Mouse (Mus musculus): Measurements from ENCODE around the gene Cox19. TPM values are rescaled to one million over a fixed set of nuclear protein-coding genes. Genes with fewer than 3 reads are reported as not detected.

Gene Cox19
- polyA plus RNA-seq, 1 experiment: 66.0 TPM

DNA sequence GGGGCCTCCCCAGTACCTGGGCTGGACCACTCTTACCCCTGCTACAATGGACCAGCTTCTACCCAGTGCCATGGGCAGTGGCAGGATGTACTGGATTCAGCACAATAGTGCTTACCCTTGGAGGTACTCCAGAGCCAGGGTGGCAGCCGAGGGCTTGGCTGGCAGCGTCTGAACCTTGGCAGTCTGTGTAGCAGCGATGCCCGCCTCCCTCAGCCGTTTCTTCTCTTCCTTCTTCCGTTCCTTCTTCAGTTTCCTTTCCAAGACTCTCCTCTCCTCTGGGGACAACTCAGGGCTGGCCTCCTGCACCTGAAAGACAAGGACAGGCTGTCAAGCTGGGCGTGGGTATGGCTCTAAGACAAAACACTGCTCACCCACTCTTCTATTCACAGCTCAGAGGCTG, 12.6 kb upstream of the Cox19 start:
- no peaks in the 10 kb centered on the region for H3K79me2 ChIP-seq (ENCODE audit: control insufficient read depth, insufficient read depth)
- no peak for TF ChIP-seq REST (IDR thresholded peaks at IDR 0.05; ENCODE audit: insufficient read depth, insufficient read length)
- TF ChIP-seq POLR2AphosphoS2 (IDR thresholded peaks at IDR 0.05; ENCODE audit: insufficient read length, low read depth): no peak
- TF ChIP-seq SRF (IDR thresholded peaks at IDR 0.05; ENCODE audit: control insufficient read depth, insufficient read length, low read depth): no peak
- TF ChIP-seq E2F4 (IDR thresholded peaks at IDR 0.05; ENCODE audit: insufficient read depth): no peak
- TF ChIP-seq USF1 (IDR thresholded peaks at IDR 0.05; ENCODE audit: low read depth): no peak
- TF ChIP-seq CEBPB (IDR thresholded peaks at IDR 0.05; ENCODE audit: insufficient read depth, poor library complexity, severe bottlenecking): no peak
- TF ChIP-seq MYOG (IDR thresholded peaks at IDR 0.05; ENCODE audit: control insufficient read depth in 1 of 3, insufficient read depth in 1 of 3, insufficient read length in 2 of 3, low read depth in 2 of 3): no peak
- H3K27me3 ChIP-seq (ENCODE audit: control insufficient read depth, insufficient read depth, insufficient read length): no peaks in the 10 kb centered on the region
- H3K36me3 ChIP-seq (ENCODE audit: control insufficient read depth, insufficient read depth): no peaks in the 10 kb centered on the region
- H3ac ChIP-seq (ENCODE audit: control insufficient read depth, insufficient read length): no peak overlapping the region
- no peak overlapping the region for H3K4me3 ChIP-seq
- H3K4me2 ChIP-seq (ENCODE audit: low read depth): no peak overlapping the region

DNA sequence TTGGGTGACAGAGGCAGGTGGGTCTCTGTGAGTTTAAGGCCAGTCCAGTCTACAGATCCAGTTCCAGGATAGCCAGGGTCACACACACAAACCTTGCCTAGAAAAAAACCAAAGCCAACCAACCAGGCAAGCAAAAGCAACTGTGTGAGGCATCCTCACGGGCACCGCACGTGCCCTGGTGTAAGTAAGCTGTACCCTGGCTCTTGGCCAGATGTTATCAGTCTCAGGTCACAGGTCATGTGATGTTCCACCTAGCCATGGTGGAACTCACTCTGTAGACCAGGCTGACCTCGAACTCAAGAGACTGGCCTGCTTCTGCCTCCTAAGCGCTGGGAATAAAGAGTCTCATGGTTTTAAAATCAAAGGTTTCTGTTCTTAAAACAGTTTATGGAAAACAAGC, 8.0 kb upstream of the Cox19 start:
- Histone ChIP-seq H3ac (ENCODE audit: control insufficient read depth, insufficient read length) (no peak overlapping the region), H3K36me3 (ENCODE audit: control insufficient read depth, insufficient read depth) (no peaks in the 10 kb centered on the region), H3K27me3 (ENCODE audit: control insufficient read depth, insufficient read depth, insufficient read length) (no peaks in the 10 kb centered on the region), H3K4me2 (ENCODE audit: low read depth) (no peak overlapping the region), H3K79me2 (ENCODE audit: control insufficient read depth, insufficient read depth) (no peaks in the 10 kb centered on the region), H3K4me3 (no peak overlapping the region)
- no peak for TF ChIP-seq SRF (IDR thresholded peaks at IDR 0.05; ENCODE audit: control insufficient read depth, insufficient read length, low read depth)
- TF ChIP-seq POLR2AphosphoS2 (IDR thresholded peaks at IDR 0.05; ENCODE audit: insufficient read length, low read depth): no peak
- TF ChIP-seq TCF12 (IDR thresholded peaks at IDR 0.05; ENCODE audit: insufficient read depth, poor library complexity, severe bottlenecking): no peak
- no peak for TF ChIP-seq MYOG (IDR thresholded peaks at IDR 0.05; ENCODE audit: control insufficient read depth in 1 of 3, insufficient read depth in 1 of 3, insufficient read length in 2 of 3, low read depth in 2 of 3)
- no peak for TF ChIP-seq TCF3 (IDR thresholded peaks at IDR 0.05; ENCODE audit: insufficient read length, low read depth)
- no peak for TF ChIP-seq POLR2A (IDR thresholded peaks at IDR 0.05; ENCODE audit: insufficient read length, low read depth)
- TF ChIP-seq USF1 (IDR thresholded peaks at IDR 0.05; ENCODE audit: low read depth): no peak
- no peak for TF ChIP-seq MAX (IDR thresholded peaks at IDR 0.05; ENCODE audit: low read depth)
- no peak for TF ChIP-seq REST (IDR thresholded peaks at IDR 0.05; ENCODE audit: insufficient read depth, insufficient read length)
- TF ChIP-seq MYOD1 (IDR thresholded peaks at IDR 0.05; ENCODE audit: control insufficient read depth in 1 of 3, insufficient read length in 2 of 3, low read depth in 2 of 3): no peak
- TF ChIP-seq CEBPB (IDR thresholded peaks at IDR 0.05; ENCODE audit: insufficient read depth, poor library complexity, severe bottlenecking): no peak
- TF ChIP-seq E2F4 (IDR thresholded peaks at IDR 0.05; ENCODE audit: insufficient read depth): no peak

DNA sequence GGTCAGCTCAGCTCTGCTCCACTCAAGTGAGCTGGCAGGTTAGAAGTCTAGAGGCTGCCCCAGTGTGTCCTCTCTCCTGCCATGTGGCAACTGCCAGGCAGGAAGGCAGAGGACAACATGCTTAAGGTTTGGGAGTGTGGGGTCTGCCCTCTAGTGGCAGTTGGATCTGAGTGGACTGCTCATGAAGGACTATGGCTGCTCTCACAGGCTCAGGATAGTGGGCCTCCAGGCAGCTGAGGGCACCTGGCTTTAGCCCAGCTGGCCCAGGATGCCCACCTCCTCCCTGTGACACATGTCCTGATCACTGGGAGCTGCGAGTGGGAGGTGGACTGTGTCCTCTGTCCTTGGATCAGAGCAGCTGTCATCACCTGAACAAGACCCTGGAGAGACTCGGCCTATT, 7.4 kb upstream of the Cox19 start:
- H3K4me2 ChIP-seq (ENCODE audit: low read depth): no peak overlapping the region

DNA sequence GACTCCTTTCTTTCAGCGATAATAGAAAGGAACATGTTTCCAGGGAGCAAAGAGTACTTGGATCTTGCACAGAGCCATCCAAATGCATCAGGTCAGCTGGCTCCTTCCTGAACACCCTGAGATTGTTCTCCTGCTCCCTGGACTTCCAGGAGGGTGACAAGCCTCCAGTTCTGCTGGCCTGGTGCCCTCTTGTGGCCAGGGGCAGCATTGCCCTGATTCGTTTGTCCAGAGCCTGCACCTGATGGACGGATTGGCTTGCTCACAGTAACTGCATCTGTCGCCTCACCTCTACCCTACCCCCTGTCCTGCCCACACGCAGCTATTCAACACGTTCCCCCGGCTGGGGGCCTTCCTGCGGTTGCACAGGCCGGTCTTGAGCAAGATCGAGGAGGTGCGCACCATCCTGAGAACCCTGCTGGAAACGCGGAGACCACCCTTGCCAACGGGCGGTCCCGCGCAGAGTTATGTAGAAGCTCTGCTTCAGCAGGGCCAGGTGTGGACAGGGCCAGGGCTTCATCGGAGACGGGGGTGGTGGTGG, 4.1 kb upstream of the Cox19 start:
- Histone ChIP-seq H3K4me3 (no peak overlapping the region), H3K4me2 (ENCODE audit: low read depth) (no peak overlapping the region), H3ac (ENCODE audit: control insufficient read depth, insufficient read length) (no peak overlapping the region), H3K36me3 (ENCODE audit: control insufficient read depth, insufficient read depth) (no peaks in the 10 kb centered on the region), H3K79me2 (ENCODE audit: control insufficient read depth, insufficient read depth) (no peaks in the 10 kb centered on the region), H3K27me3 (ENCODE audit: control insufficient read depth, insufficient read depth, insufficient read length) (peaks cover 26% of the 10 kb centered on the region)
- TF ChIP-seq USF1 (IDR thresholded peaks at IDR 0.05; ENCODE audit: low read depth): no peak
- TF ChIP-seq CEBPB (IDR thresholded peaks at IDR 0.05; ENCODE audit: insufficient read depth, poor library complexity, severe bottlenecking): no peak
- TF ChIP-seq MAX (IDR thresholded peaks at IDR 0.05; ENCODE audit: low read depth): no peak
- no peak for TF ChIP-seq POLR2A (IDR thresholded peaks at IDR 0.05; ENCODE audit: insufficient read length, low read depth)
- TF ChIP-seq REST (IDR thresholded peaks at IDR 0.05; ENCODE audit: insufficient read depth, insufficient read length): no peak
- TF ChIP-seq E2F4 (IDR thresholded peaks at IDR 0.05; ENCODE audit: insufficient read depth): no peak
- TF ChIP-seq TCF12 (IDR thresholded peaks at IDR 0.05; ENCODE audit: insufficient read depth, poor library complexity, severe bottlenecking): no peak
- TF ChIP-seq MYOG (IDR thresholded peaks at IDR 0.05; ENCODE audit: control insufficient read depth in 1 of 3, insufficient read depth in 1 of 3, insufficient read length in 2 of 3, low read depth in 2 of 3): no peak
- no peak for TF ChIP-seq MYOD1 (IDR thresholded peaks at IDR 0.05; ENCODE audit: control insufficient read depth in 1 of 3, insufficient read length in 2 of 3, low read depth in 2 of 3)
- TF ChIP-seq SRF (IDR thresholded peaks at IDR 0.05; ENCODE audit: control insufficient read depth, insufficient read length, low read depth): no peak
- TF ChIP-seq TCF3 (IDR thresholded peaks at IDR 0.05; ENCODE audit: insufficient read length, low read depth): no peak
- no peak for TF ChIP-seq POLR2AphosphoS2 (IDR thresholded peaks at IDR 0.05; ENCODE audit: insufficient read length, low read depth)

More for the DNA sequence above, 7.4 kb upstream of the Cox19 start:
- H3K27me3 ChIP-seq (ENCODE audit: control insufficient read depth, insufficient read depth, insufficient read length): no peaks in the 10 kb centered on the region
- H3K79me2 ChIP-seq (ENCODE audit: control insufficient read depth, insufficient read depth): no peaks in the 10 kb centered on the region
- no peak overlapping the region for H3K4me3 ChIP-seq
- TF ChIP-seq CEBPB (IDR thresholded peaks at IDR 0.05; ENCODE audit: insufficient read depth, poor library complexity, severe bottlenecking) (no peak), MYOD1 (IDR thresholded peaks at IDR 0.05; ENCODE audit: control insufficient read depth in 1 of 3, insufficient read length in 2 of 3, low read depth in 2 of 3) (peak in 1 of 3 experiments; percentile 38), TCF12 (IDR thresholded peaks at IDR 0.05; ENCODE audit: insufficient read depth, poor library complexity, severe bottlenecking) (no peak), MAX (IDR thresholded peaks at IDR 0.05; ENCODE audit: low read depth) (no peak)
- no peaks in the 10 kb centered on the region for H3K36me3 ChIP-seq (ENCODE audit: control insufficient read depth, insufficient read depth)
- no peak overlapping the region for H3ac ChIP-seq (ENCODE audit: control insufficient read depth, insufficient read length)

- no peaks in the 10 kb centered on the region for H3K79me2 ChIP-seq (ENCODE audit: control insufficient read depth, insufficient read depth)
- no peak overlapping the region for H3K4me2 ChIP-seq (ENCODE audit: low read depth)
- no peak overlapping the region for H3K4me3 ChIP-seq
- TF ChIP-seq REST (IDR thresholded peaks at IDR 0.05; ENCODE audit: insufficient read depth, insufficient read length) (no peak), TCF12 (IDR thresholded peaks at IDR 0.05; ENCODE audit: insufficient read depth, poor library complexity, severe bottlenecking) (no peak), E2F4 (IDR thresholded peaks at IDR 0.05; ENCODE audit: insufficient read depth) (no peak), MYOD1 (IDR thresholded peaks at IDR 0.05; ENCODE audit: control insufficient read depth in 1 of 3, insufficient read length in 2 of 3, low read depth in 2 of 3) (no peak), CEBPB (IDR thresholded peaks at IDR 0.05; ENCODE audit: insufficient read depth, poor library complexity, severe bottlenecking) (no peak), SRF (IDR thresholded peaks at IDR 0.05; ENCODE audit: control insufficient read depth, insufficient read length, low read depth) (no peak), MYOG (IDR thresholded peaks at IDR 0.05; ENCODE audit: control insufficient read depth in 1 of 3, insufficient read depth in 1 of 3, insufficient read length in 2 of 3, low read depth in 2 of 3) (no peak), POLR2A (IDR thresholded peaks at IDR 0.05; ENCODE audit: insufficient read length, low read depth) (no peak), USF1 (IDR thresholded peaks at IDR 0.05; ENCODE audit: low read depth) (no peak), MAX (IDR thresholded peaks at IDR 0.05; ENCODE audit: low read depth) (no peak), TCF3 (IDR thresholded peaks at IDR 0.05; ENCODE audit: insufficient read length, low read depth) (no peak), POLR2AphosphoS2 (IDR thresholded peaks at IDR 0.05; ENCODE audit: insufficient read length, low read depth) (no peak)
- H3K36me3 ChIP-seq (ENCODE audit: control insufficient read depth, insufficient read depth): no peaks in the 10 kb centered on the region
- H3K27me3 ChIP-seq (ENCODE audit: control insufficient read depth, insufficient read depth, insufficient read length): peaks cover 30% of the 10 kb centered on the region
- no peak overlapping the region for H3ac ChIP-seq (ENCODE audit: control insufficient read depth, insufficient read length)
Observed at GRCm38 (mm10) chr5:139353946-139354345, 2.7 kb upstream of the Cox19 start.

Measured in myocyte (in vitro differentiated cells).